Mouse (Mus musculus) retina, adult 2 months (tissue): ENCODE data around the gene Rprd2.
"Not testable (repeated sequence)": the region's sequence is repeated elsewhere in the genome, so short reads cannot be mapped to it uniquely, and the experiment has no call there.

Experiments used
- DNase-seq: peaks from one replicate; pipeline ENCODE4 v3.0.0-alpha.2; 2012; ENCODE audit warnings: low read depth, low spot score

Gene Rprd2

GRCm38 (mm10) chr3:95818026-95818511, 594 bp downstream of the Rprd2 start:
- no peak for DNase-seq

DNA sequence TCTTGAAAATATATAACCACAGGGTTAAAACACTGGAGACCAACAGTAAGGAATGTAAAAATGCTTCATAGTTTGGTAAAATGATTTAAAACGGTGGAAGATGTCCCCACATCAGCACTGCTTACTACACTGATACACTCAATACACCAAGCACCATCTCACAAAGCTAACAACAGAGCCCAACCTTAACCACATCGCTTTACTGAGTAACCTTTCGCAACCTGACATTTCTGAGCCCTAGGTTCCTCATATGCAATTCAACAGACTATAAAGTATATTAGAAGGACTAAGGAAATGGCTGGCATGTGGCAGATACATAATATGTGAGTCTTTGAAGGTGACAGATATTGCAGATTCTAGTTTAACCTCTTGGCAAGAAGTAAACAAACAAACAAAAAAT, 2.0 kb downstream of the Rprd2 start:
- DNase-seq = no peak

DNA sequence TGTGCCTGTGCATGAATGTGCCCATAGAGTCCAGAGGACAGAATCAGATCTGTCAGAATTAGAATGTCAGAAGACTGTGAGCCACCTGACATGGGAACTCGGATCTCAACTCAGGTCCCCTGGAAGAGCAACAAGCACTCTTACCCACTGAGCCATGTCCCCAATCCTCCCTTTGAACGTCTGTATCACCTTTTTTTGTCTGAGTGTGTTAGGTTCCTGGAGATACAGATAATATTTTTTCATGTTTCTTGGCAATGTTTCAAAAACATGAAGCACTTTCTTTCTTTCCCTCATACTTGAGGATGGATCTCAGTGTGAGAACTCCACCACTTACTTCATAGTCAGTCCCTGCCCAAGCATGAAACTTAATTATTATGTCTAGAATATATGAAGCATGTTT, 10.3 kb downstream of the Rprd2 start:
- no peak for DNase-seq

GRCm38 (mm10) chr3:95807630-95808029, 11.0 kb downstream of the Rprd2 start:
- DNase-seq = not testable (repeated sequence)

GRCm38 (mm10) chr3:95806677-95807076, 12.0 kb downstream of the Rprd2 start:
- DNase-seq = no peak

DNA sequence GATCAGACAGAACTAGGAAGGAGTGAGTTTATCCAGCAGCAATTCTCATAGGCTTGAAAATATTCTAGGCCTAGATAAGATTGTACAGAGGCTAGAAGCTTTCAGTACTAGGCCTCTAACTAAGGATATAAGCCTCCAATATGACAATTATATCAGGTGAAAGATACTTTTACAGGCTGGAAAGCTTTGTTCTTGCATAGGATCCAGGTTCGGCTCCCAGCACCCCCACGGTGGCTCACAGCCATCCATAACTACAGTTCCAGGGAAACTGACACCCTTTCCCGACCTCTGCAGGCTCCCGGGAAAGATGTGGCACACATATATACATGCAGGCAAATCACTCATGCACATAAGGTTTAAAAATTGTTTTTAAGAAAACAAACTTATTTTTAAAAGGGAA, 14.8 kb downstream of the Rprd2 start:
- no peak for DNase-seq

- DNase-seq = no peak
Observed at GRCm38 (mm10) chr3:95798756-95799155, 19.9 kb downstream of the Rprd2 start.

DNA sequence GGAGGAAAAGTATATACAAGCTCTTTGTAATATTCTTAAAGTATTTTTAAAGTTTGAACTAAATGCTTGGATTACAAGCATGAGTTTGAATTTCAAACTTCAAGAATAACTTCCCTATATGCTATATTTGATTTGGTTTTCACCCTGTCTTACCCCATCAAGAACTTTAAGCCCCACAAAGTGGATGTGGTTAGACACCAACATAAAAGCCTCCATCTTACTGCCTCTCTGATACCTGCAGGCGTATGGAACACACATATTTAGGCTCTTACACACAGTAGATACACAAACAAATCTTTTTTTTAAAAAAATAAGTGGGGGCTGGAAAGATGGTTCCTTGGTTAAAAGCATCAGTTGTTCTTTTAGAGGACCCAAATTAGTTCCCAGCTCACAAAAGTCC, 24.4 kb downstream of the Rprd2 start:
- DNase-seq = no peak

- DNase-seq = no peak
Observed at GRCm38 (mm10) chr3:95793662-95794061, 25.0 kb downstream of the Rprd2 start.

DNA sequence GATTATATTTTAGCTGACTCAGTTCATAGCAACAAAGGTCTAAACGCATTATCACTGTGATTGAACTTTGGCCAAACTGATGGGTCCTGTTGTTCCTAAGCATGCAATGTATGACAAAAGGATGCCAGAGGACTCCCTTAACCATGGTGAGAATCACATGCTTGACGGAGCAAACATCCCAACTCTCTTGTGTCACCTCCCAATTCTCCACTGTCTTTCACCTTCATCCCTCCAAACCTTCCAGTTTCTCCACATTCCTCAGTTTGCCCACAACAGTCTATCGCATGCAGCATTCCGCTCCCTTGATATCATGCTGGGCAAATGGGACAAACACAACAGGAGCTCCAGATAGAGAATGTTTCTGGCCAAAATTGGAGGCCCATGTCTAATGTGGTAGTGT, 33.2 kb downstream of the Rprd2 start:
- DNase-seq = no peak

DNA sequence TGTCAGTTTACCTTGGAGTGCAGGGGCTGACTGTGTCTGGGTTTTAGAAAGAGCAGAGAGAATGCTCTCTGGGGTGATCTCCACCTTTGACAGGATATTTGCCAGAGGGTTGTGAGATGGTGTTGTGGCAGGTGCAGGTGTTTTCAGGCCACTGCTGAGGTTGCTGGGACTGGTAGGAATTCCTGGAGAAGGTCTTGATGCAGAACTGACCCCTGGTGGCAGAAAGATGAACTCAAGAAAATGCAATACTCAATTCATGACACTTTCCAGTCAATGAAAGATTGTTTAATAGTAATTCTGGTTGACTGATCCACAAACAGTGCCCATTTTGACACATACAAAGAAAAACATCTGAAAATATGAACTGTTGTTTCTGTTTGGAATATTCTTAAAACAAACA, 46.7 kb downstream of the Rprd2 start:
- no peak for DNase-seq

DNA sequence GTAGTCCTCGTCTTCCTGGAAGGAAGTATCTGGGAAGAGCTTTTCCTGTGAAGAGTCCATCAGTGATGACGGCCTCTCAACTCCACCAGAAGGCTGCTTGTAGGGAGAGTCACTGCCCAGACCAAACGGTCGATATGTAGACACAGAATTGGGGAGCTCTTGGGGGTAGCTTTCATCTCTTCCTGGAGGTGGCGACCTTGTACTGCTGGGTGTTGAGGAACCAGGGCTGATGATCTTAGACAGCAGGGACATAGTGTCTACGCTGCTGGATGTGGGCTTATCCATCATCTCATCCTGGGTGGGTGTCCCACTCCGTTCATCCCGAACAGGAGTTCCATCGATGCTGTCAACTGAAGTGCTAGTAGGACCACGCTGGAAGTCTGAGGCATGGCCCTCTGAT, 53.1 kb downstream of the Rprd2 start:
- no peak for DNase-seq

- no peak for DNase-seq
Observed at GRCm38 (mm10) chr3:95763811-95764210, 54.9 kb downstream of the Rprd2 start.

DNA sequence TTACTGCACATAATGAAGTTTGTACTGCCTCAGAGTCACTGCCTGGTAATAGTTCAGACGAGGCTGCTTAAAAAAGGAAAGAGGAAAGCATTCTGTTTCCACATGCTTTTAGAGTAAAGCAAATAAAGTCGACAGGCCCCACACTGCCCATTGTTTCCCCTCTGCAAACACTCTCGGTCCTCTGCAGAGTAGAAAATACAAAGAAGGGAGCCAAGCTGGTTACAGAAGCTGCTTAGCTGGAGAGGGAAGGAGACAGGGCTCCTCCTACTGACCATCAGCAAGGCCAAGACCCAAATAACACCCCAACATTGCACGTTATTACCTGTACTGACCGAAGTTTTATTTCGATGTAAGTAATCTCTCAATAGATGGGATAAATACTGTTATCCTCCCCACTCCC, 55.7 kb downstream of the Rprd2 start:
- no peak for DNase-seq

GRCm38 (mm10) chr3:95761771-95762170, 56.9 kb downstream of the Rprd2 start:
- DNase-seq = no peak

- DNase-seq = no peak
Observed at GRCm38 (mm10) chr3:95760656-95761055, 58.0 kb downstream of the Rprd2 start.

DNA sequence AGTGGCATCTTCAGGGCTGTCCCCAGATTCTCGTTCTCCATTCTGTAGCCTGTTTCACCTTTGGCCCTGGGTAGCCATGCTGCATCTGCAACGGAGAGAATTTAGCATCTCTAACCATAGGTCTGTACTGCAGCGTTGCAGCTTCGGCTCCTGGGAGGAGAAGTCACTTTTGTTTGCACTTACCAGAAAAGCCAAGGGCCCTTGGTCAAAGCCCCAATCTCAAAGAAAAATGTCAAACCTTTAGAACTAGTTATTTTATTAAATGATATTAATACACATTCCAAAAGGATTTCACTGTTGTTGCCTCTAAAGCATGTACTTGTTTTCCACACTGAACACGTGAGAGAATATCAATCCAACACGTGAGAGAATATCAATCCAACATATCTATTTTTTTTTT, 58.6 kb downstream of the Rprd2 start, which contains the start of gene Tars2:
Tars2 (minus strand) TSS at position 101 of the 400 bp plus-strand sequence.
- DNase-seq = no peak

DNA sequence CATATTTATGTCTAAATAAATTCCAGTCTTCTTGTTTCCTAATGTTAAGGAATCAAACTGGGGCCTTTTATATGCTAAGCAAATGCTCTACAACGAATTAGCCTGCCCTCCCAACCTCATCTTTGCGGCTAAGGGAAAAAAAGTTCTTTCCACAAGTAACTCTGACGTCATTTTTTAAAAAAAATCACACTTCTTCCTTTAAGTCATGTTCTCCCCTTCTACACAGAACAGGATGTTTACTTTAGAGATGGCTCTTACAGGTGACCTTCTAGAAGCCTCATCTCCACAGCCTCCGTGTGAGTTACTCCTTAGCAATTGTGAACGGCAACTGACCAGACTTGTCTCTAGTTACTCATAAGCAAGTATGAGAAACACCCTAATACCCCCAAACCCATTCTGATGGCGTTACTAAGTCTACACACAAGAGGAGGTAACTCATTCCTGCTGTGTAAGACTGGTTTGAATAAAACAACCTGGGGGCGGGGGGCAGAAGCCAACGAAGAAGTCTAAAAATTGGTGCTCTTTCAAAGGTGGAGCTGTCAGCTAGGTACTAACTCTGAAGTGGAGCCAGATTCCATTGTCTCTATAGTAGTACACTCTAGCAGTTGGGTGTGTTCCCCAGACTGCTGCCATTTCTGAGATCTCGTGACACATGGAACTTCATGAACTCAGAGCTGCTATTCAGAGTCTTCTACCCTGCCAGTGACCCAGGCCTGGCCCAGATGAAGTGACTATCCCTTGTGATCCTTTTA, 60.0 kb downstream of the Rprd2 start:
- DNase-seq = no peak

DNA sequence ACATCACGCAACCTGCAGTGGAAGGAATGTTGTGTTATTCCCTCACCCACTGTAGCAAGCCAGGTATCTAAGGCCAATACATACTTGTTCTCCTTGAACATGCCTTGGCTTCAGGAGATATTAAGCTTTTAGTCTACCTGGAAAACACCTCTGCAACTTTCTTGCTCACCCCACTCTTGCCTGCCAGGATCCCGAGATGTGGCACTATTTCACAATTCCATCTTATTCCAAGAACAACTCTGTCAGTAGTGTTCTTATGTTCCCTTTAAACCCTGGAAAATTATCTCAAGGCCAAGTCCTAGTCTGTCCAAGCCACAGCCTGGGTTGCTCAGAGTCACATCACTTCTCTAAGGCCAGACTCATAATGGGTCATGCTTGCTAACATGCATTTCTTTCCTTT, 61.9 kb downstream of the Rprd2 start:
- no peak for DNase-seq

DNA sequence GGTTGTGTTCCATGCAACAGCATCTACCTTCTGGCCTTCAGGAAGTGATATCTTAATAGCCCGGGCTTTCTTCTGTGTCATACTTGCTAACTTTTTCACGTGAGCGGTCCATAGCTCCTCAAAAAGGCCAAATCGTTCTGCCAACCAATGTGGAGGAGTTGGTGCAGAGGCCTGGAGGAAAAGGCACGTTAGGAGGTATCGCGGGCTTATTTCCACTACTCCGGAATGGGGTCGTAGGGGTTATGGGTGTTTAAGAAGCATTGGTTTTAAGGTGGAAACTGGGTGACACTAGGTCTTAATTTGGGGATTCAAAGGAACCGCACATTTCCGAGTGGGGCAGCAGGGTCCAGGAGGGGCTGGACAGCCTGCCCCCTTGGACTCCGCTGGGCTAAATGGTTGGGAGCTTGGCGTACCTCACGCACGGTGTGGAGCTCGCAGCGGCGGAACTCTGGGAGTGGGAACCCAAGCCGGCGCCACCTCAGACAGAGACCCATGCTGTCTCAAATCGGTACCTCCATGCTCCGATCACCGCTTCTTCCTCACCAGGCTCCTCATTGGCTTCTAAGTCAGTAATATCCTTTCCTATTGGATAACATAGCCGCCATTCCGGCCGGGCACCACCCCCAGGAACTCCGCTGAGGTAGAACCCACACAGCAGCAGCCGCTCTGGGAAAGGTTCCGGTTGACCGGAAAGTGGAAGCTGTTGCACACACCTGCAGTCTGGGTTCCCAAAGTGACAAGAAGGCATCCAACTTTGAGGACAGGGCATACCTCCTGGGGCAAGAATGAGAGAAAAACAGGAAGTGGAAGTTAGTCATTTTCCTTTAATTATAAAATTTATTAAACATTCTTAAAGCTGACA, 64.1 kb downstream of the Rprd2 start:
- DNase-seq = peak; percentile 83

- DNase-seq = no peak
Observed at GRCm38 (mm10) chr3:95752935-95753334, 65.7 kb downstream of the Rprd2 start.

DNA sequence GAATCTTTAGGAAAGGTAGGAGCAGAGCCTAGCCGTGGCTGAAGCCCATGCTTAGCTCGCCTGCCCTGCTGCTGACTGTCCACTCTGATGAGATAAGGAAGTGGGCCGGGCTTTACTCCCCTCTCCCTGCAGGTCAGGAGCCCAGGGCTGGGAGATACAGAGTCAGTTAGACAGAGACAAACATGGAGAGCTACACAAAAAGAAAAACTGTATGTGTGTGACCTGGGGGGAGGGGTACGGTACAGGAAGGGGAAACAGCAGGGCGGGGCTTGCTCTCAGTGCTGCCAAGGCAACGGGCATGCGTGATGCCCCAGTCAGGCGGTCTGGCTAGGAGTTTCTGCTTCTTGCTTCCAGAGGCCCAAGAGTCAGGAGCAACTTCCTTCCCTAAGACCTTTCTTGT, 78.3 kb downstream of the Rprd2 start:
- DNase-seq = no peak
